Mouse (Mus musculus): ENCODE data around the gene Zfp524. TPM values are rescaled to one million over a fixed set of nuclear protein-coding genes. Genes with fewer than 3 reads are reported as not detected.

Zfp524 gene
- polyA plus RNA-seq (2012; rRNA removed) (9.1 and 9.5 TPM in 2 replicates), polyA plus RNA-seq (2014; fragmentation: Nextera tagmentation; extraction: Ambion mirVana) (8.9 TPM in 2 replicates)

GRCm38 (mm10) chr7:5014251-5015117 lies at the start of gene Zfp524, which contains the start of gene Fiz1:
TSS of gene Zfp524 (plus strand) at chr7:5014415.
TSS of gene Fiz1 (minus strand) at chr7:5014697.
- Histone ChIP-seq H3K4me1 (replicated peaks; ENCODE audit: control insufficient read depth in 2 of 2, insufficient read depth in 2 of 2, low read length in 1 of 2) (peaks cover 11 to 12% of the 10 kb centered on the region in 2 experiments), H3K4me2 (ENCODE audit: low read depth) (peak within 1 kb of the TSS; percentile 82), H3K9me3 (ENCODE audit: control insufficient read depth, low read length) (no peaks in the 10 kb centered on the region; the same call in 1 of the 2 replicates), H3K27me3 (ENCODE audit: control insufficient read depth, insufficient read depth, low read length) (no peaks in the 10 kb centered on the region), H3K4me3 (ENCODE audit: insufficient read depth in 1 of 2, low read depth in 2 of 2, low read length in 2 of 2) (peak within 1 kb of the TSS; percentile 94 to 96), H3K9ac (replicated peaks) (peak within 1 kb of the TSS; percentile 97), H3K27ac (peak within 1 kb of the TSS; percentile 96), H3K36me3 (replicated peaks; ENCODE audit: control insufficient read depth, insufficient read depth, low read depth) (peaks cover 37% of the 10 kb centered on the region)
- no peak for TF ChIP-seq CTCF (IDR thresholded peaks at IDR 0.05; ENCODE audit: low read depth)
- no peak for TF ChIP-seq EP300 (IDR thresholded peaks at IDR 0.05; ENCODE audit: low read depth)
- ATAC-seq (ENCODE audit: insufficient read depth), result peak; percentile 78
- WGBS (ENCODE audit: insufficient replicate concordance), result under 1% methylated on average over 42 of the region's 42 CpGs
- DNase-seq (ENCODE audit: low read depth in 3 of 3, low spot score in 3 of 3), result peak; percentile 93 to 94 (median 93)

- DNase-seq (ENCODE audit: low read depth in 3 of 3, low spot score in 3 of 3) (no peak), ATAC-seq (ENCODE audit: insufficient read depth) (no peak)
- no peaks in the 10 kb centered on the region for H3K27me3 ChIP-seq (ENCODE audit: control insufficient read depth, insufficient read depth, low read length)
- TF ChIP-seq EP300 (IDR thresholded peaks at IDR 0.05; ENCODE audit: low read depth), result no peak
- no peak for TF ChIP-seq CTCF (IDR thresholded peaks at IDR 0.05; ENCODE audit: low read depth)
- H3K9me3 ChIP-seq (ENCODE audit: control insufficient read depth, low read length), result no peaks in the 10 kb centered on the region
- WGBS (ENCODE audit: insufficient replicate concordance), result 71% methylated on average over 5 of the region's 5 CpGs
- no peak overlapping the region for H3K9ac ChIP-seq (replicated peaks)
- no peaks in the 10 kb centered on the region for H3K4me1 ChIP-seq (replicated peaks; ENCODE audit: control insufficient read depth in 2 of 2, insufficient read depth in 2 of 2, low read length in 1 of 2)
- no peak overlapping the region for H3K27ac ChIP-seq
- no peaks in the 10 kb centered on the region for H3K36me3 ChIP-seq (replicated peaks; ENCODE audit: control insufficient read depth, insufficient read depth, low read depth)
- no peak overlapping the region for H3K4me2 ChIP-seq (ENCODE audit: low read depth)
- no peak overlapping the region for H3K4me3 ChIP-seq (ENCODE audit: insufficient read depth in 1 of 2, low read depth in 2 of 2, low read length in 2 of 2)
Observed at GRCm38 (mm10) chr7:4964988-4965387, 49.2 kb upstream of the Zfp524 start.

GRCm38 (mm10) chr7:4971068-4971467 lies 43.1 kb upstream of the Zfp524 start, which contains the start of gene Sbk3:
TSS of gene Sbk3 (minus strand) at chr7:4971168.
- Histone ChIP-seq H3K36me3 (replicated peaks; ENCODE audit: control insufficient read depth, insufficient read depth, low read depth) (no peaks in the 10 kb centered on the region), H3K27me3 (ENCODE audit: control insufficient read depth, insufficient read depth, low read length) (no peaks in the 10 kb centered on the region), H3K9me3 (ENCODE audit: control insufficient read depth, low read length) (no peaks in the 10 kb centered on the region), H3K4me3 (ENCODE audit: insufficient read depth in 1 of 2, low read depth in 2 of 2, low read length in 2 of 2) (no peak within 1 kb of the TSS), H3K4me1 (replicated peaks; ENCODE audit: control insufficient read depth in 2 of 2, insufficient read depth in 2 of 2, low read length in 1 of 2) (no peaks in the 10 kb centered on the region), H3K4me2 (ENCODE audit: low read depth) (no peak within 1 kb of the TSS), H3K9ac (replicated peaks) (no peak within 1 kb of the TSS), H3K27ac (no peak within 1 kb of the TSS)
- ATAC-seq (ENCODE audit: insufficient read depth) (no peak), DNase-seq (ENCODE audit: low read depth in 3 of 3, low spot score in 3 of 3) (no peak)
- WGBS (ENCODE audit: insufficient replicate concordance), result 28% methylated on average over 6 of the region's 6 CpGs
- TF ChIP-seq CTCF (IDR thresholded peaks at IDR 0.05; ENCODE audit: low read depth), result no peak
- TF ChIP-seq EP300 (IDR thresholded peaks at IDR 0.05; ENCODE audit: low read depth), result no peak

DNA sequence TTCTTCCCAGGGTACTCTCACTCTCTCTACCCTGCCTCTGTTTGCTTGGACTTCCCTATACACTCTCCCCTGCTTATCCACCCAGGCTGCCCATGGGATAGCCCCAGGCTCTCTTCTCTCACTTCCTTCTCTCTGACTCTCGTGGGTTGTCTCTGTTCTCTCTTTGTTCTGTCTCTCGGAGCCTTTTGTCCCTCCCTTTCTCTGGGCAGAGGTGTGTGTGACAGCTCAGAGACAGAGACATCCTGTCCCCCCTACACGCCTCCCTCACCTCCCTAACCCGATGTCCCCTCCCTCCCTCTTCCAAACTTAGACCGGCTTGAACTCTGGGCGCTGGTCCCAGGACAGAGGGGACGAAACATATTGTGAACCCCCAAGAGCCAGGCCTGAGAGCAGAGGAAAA lies 42.5 kb upstream of the Zfp524 start:
- no peaks in the 10 kb centered on the region for H3K36me3 ChIP-seq (replicated peaks; ENCODE audit: control insufficient read depth, insufficient read depth, low read depth)
- TF ChIP-seq EP300 (IDR thresholded peaks at IDR 0.05; ENCODE audit: low read depth) (no peak), CTCF (IDR thresholded peaks at IDR 0.05; ENCODE audit: low read depth) (no peak)
- H3K4me3 ChIP-seq (ENCODE audit: insufficient read depth in 1 of 2, low read depth in 2 of 2, low read length in 2 of 2), result no peak overlapping the region
- no peak for DNase-seq (ENCODE audit: low read depth in 3 of 3, low spot score in 3 of 3)
- no peaks in the 10 kb centered on the region for H3K27me3 ChIP-seq (ENCODE audit: control insufficient read depth, insufficient read depth, low read length)
- H3K4me2 ChIP-seq (ENCODE audit: low read depth), result no peak overlapping the region
- H3K9ac ChIP-seq (replicated peaks), result no peak overlapping the region
- no peaks in the 10 kb centered on the region for H3K9me3 ChIP-seq (ENCODE audit: control insufficient read depth, low read length)
- ATAC-seq (ENCODE audit: insufficient read depth), result no peak
- 19% methylated on average over 7 of the region's 7 CpGs for WGBS (ENCODE audit: insufficient replicate concordance)
- H3K27ac ChIP-seq, result no peak overlapping the region
- no peaks in the 10 kb centered on the region for H3K4me1 ChIP-seq (replicated peaks; ENCODE audit: control insufficient read depth in 2 of 2, insufficient read depth in 2 of 2, low read length in 1 of 2)

GRCm38 (mm10) chr7:4972321-4973047 lies 41.7 kb upstream of the Zfp524 start:
- no peak overlapping the region for H3K9ac ChIP-seq (replicated peaks)
- 44% methylated on average over 18 of the region's 18 CpGs for WGBS (ENCODE audit: insufficient replicate concordance)
- no peaks in the 10 kb centered on the region for H3K36me3 ChIP-seq (replicated peaks; ENCODE audit: control insufficient read depth, insufficient read depth, low read depth)
- no peaks in the 10 kb centered on the region for H3K27me3 ChIP-seq (ENCODE audit: control insufficient read depth, insufficient read depth, low read length)
- no peak overlapping the region for H3K4me3 ChIP-seq (ENCODE audit: insufficient read depth in 1 of 2, low read depth in 2 of 2, low read length in 2 of 2)
- no peak for ATAC-seq (ENCODE audit: insufficient read depth)
- no peak for DNase-seq (ENCODE audit: low read depth in 3 of 3, low spot score in 3 of 3)
- H3K4me1 ChIP-seq (replicated peaks; ENCODE audit: control insufficient read depth in 2 of 2, insufficient read depth in 2 of 2, low read length in 1 of 2), result no peaks in the 10 kb centered on the region
- TF ChIP-seq CTCF (IDR thresholded peaks at IDR 0.05; ENCODE audit: low read depth) (no peak), EP300 (IDR thresholded peaks at IDR 0.05; ENCODE audit: low read depth) (no peak)
- H3K9me3 ChIP-seq (ENCODE audit: control insufficient read depth, low read length), result no peaks in the 10 kb centered on the region
- no peak overlapping the region for H3K4me2 ChIP-seq (ENCODE audit: low read depth)
- no peak overlapping the region for H3K27ac ChIP-seq

Data from liver, embryonic 14.5 days (tissue).